Mouse (Mus musculus) cerebellum, adult 2 months (tissue): ENCODE measurements at regions not wholly inside any gene's neighbourhood (a gene's known extent, or its start where the extent isn't known, plus 50 kb on each side); places are given as distances from the start of the nearest gene placed in this dataset.

Experiments
- DNase-seq, 2 experiments: peaks; one replicate each; pipeline ENCODE4 v3.0.0; 2021
- H3K27ac ChIP-seq: fragments of 200-500 bp; 2 replicates; pipeline ENCODE4 v1.5.1; 2012; ENCODE audit warnings: low read length, control low read depth, inconsistent platforms; ENCODE audit not compliant: insufficient read depth
- H3K27me3 ChIP-seq: fragments of 200-500 bp; 2 replicates; pipeline ENCODE4 v1.6.1; 2012; ENCODE audit warnings: inconsistent platforms, mild to moderate bottlenecking, low read length, moderate library complexity; ENCODE audit not compliant: control insufficient read depth, insufficient read depth
- H3K4me1 ChIP-seq: fragments of 200-500 bp; 2 replicates; pipeline ENCODE4 v1.6.1; 2011; ENCODE audit warnings: low read length; ENCODE audit not compliant: control insufficient read depth, insufficient read depth
- H3K4me3 ChIP-seq: fragments of 200-500 bp; replicated peaks from 2 replicates; pipeline ENCODE3; 2011; ENCODE audit warnings: mild to moderate bottlenecking, low read depth, low read length, control low read depth; ENCODE audit not compliant: insufficient read depth
- CTCF ChIP-seq: fragments of 200-500 bp; IDR thresholded peaks from 2 replicates; pipeline ENCODE4 v1.5.1; 2011; ENCODE audit warnings: low read depth, mild to moderate bottlenecking, control low read depth, low read length, moderate library complexity, borderline replicate concordance; ENCODE audit not compliant: insufficient read depth
- POLR2A ChIP-seq: fragments of 200-500 bp; IDR thresholded peaks from 2 replicates; pipeline ENCODE4 v1.6.1; 2011; ENCODE audit warnings: low read length, control low read depth, borderline replicate concordance; ENCODE audit not compliant: insufficient read depth
- WGBS: fragments of 180-500 bp; shearing (Covaris S2); methylation state at CpG from one replicate; pipeline ENCODE4 v1.1.7; 2018; 5-methylcytosine and 5-hydroxymethylcytosine counted together

DNA sequence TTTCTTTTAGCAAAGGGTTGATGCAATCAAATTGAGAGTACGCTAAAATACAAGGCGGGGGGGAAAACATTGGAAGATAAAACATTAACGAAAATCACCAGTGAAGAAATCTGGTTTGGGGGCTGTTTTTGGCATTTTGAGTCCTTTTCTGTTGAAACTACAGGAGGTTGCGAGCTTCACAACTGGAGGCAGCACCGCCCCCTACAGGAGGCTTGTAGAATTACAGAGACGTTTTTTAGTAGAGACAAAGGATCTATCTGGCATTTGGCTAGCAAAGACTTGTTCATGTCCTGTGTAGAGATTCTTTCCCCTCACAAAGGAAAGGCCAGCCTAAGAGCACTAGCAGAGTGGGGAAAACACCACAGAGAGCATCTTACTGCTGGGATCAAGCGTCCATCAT is 152.1 kb downstream of the Gm12728 start:
- TF ChIP-seq CTCF, result peak; percentile 54; the same call in 1 of the 2 replicates
- TF ChIP-seq POLR2A, result no peak
- Histone ChIP-seq H3K27ac (no peak overlapping the region), H3K4me1 (no peaks in the 10 kb centered on the region), H3K4me3 (no peak overlapping the region), H3K27me3 (no peaks in the 10 kb centered on the region; the same call in 1 of the 2 replicates)
- WGBS, result 49% methylated on average over 7 of the region's 7 CpGs
- DNase-seq, result peak; percentile 16 to 31

DNA sequence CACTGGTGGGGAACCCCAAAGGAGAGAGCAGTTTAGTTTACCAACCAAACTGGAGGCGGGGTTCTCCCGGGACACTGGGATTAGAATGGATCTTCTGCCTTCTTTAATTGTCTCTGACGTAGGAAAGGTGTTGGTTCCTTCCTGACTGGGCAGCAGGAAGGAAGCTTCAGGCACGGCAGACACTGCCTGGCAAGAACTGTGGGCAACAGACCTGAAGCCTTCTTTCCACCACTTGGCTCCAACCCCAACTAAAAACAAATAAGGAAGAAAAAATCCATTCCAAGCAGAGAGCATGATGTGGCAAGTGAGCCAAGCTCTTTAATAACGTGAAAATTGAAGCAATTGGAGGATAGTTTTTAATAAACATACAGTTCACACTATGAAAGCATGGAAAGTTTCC is 155.3 kb downstream of the Gm12728 start:
- 36% methylated on average over 5 of the region's 5 CpGs for WGBS
- DNase-seq, result no peak
- H3K4me3 ChIP-seq, result no peak overlapping the region
- no peaks in the 10 kb centered on the region; the same call in 1 of the 2 replicates for H3K27me3 ChIP-seq
- no peak overlapping the region for H3K27ac ChIP-seq
- H3K4me1 ChIP-seq, result no peaks in the 10 kb centered on the region
- TF ChIP-seq CTCF (no peak), POLR2A (no peak)

DNA sequence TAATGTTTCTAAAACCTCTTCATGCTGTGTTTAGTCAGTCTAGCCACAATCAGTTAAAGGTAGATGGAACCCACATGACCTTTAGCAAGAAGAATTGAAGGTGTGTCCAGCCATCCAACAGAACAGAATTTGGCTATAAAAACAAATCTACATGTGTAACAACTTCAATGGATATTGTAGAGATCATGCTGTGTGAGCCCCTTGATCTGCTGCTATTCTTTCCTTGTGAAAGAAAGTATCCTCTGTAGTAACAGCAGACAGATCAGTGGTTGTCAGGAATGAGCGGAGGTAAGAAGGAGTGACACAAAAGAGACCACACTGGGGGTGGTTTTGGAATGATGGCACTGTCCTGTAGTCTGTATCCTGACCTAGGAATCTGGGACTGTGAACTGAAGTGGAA is 156.3 kb downstream of the Gm12728 start:
- 67% methylated on average over 1 of the region's 1 CpGs for WGBS
- TF ChIP-seq POLR2A (no peak), CTCF (no peak)

DNA sequence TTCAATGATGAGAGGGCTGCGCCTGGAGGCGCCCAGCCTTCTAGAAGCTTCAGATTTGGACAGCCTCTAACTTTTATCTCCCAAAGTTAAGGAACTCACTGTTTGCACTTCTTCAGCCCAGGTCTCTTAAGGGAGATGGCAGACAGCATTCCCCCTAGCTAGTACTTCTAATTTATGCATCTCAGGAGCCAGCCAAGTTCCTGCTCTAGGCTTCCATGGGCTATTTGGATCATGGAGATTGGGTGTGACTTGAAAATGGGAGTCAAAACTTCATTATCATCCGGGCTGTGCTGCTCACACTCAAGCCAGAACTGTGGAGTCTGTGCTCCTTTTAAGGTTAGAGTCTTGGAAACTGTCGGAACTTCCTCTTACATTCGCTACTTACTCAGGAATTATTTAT is 158.7 kb downstream of the Gm12728 start:
- TF ChIP-seq CTCF, result no peak
- TF ChIP-seq POLR2A, result no peak
- H3K27me3 ChIP-seq, result no peaks in the 10 kb centered on the region
- no peak overlapping the region for H3K4me3 ChIP-seq
- H3K4me1 ChIP-seq, result no peaks in the 10 kb centered on the region
- H3K27ac ChIP-seq, result no peak overlapping the region
- DNase-seq, result no peak
- 85% methylated on average over 5 of the region's 5 CpGs for WGBS

More for the DNA sequence above, 156.3 kb downstream of the Gm12728 start:
- no peak for DNase-seq
- no peaks in the 10 kb centered on the region; the same call in 1 of the 2 replicates for H3K27me3 ChIP-seq
- no peak overlapping the region for H3K27ac ChIP-seq
- H3K4me3 ChIP-seq, result no peak overlapping the region
- no peaks in the 10 kb centered on the region for H3K4me1 ChIP-seq

DNA sequence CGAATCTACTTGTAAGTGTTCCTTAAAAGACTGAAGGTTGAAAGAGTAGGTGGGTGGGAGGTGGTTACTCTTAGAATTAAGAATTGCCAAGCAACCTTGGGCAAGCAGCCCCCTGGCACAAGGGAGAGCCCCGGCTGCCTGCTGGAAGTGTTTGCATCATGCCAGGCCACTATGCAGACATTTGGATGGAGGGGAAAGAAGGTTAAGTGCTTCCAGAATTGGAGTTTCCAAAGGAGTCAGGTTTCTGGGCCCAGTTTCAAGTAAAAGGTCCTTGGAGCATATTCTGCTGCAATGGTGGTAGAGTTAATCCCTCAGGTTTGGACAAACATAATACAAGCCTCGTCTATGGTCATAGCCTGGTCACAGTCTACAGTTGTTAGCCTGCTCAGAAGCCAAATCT is 162.7 kb downstream of the Gm12728 start:
- Histone ChIP-seq H3K4me3 (no peak overlapping the region), H3K27me3 (no peaks in the 10 kb centered on the region), H3K4me1 (no peaks in the 10 kb centered on the region), H3K27ac (no peak overlapping the region)
- TF ChIP-seq POLR2A (no peak), CTCF (no peak)
- WGBS, result 26% methylated on average over 3 of the region's 3 CpGs
- DNase-seq, result no peak

DNA sequence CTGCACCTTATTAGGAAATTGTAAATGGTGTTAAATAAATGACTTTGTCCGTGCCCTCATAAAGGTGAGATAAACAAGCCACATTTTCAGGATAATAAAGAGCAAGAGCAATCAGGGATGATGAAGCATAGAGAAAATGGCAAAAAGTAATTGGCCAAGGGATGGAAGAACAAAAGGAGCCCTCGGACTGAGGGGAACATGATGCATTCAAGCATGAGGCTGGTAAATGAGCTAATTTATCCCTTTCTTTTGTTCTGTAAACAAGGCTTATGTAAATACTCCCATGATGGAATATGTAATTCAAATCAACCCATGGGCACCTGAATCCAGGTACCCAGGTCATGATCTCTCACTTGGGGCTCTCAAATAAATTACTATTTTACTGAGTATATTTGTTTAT is 166.8 kb downstream of the Gm12728 start:
- Histone ChIP-seq H3K4me3 (no peak overlapping the region), H3K27me3 (no peaks in the 10 kb centered on the region), H3K27ac (no peak overlapping the region), H3K4me1 (no peaks in the 10 kb centered on the region)
- WGBS, result 69% methylated on average over 2 of the region's 2 CpGs
- TF ChIP-seq CTCF, result no peak
- no peak for TF ChIP-seq POLR2A
- no peak for DNase-seq

DNA sequence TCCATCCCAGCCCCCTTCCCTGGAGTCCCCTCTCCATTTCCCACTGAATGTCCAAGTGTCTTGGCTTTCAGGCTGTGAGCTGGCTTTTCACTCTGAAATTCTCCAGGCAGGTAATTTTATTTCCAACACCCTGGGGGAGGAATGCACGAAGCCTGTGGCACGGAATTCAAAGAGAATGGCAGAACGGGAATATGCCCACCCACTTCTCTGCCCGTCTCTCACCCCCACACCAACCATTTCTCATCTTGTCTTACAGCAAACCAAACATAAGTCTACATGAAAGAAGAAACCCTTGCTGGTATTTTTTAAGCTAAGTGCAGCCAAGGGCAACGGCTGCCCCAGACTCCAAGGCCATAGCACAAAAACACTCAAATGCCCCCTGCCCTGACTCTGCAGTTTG is 168.7 kb downstream of the Gm12728 start:
- H3K27me3 ChIP-seq, result no peaks in the 10 kb centered on the region
- H3K4me1 ChIP-seq, result no peaks in the 10 kb centered on the region
- H3K27ac ChIP-seq, result no peak overlapping the region
- TF ChIP-seq POLR2A, result no peak
- no peak for TF ChIP-seq CTCF
- H3K4me3 ChIP-seq, result no peak overlapping the region
- 75% methylated on average over 5 of the region's 5 CpGs for WGBS
- no peak for DNase-seq

DNA sequence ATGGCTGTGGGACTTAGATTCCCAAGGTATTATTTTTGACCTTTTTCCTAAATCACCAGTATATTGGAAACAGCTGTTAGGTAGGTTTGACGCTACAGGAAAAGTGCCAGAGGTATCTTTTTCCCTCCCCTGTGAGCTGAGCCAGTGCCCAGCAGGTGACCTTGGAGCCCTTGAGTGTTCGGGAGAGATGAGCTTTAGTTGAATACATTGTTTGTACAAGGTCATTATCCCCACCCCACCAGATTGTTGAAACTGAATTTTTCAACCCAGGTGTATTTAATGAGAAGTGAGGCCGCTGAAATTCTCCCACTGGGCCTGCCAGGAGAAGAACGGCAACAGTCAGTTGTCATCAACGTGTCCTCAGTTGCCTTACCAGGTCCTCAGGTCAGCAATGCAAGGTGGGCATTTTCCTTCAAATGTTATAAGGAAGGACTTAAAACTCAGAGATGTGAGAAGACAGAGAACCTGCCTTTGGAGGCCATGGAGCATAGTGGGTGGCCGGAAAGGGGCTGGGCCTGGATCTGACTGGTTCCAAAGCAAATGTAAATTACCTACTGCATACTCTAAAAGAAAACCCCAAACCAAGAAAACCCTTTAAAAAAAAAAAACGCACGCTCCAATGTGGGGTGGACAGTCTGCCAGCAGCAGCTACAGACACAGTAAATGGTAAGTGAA is 172.2 kb downstream of the Gm12728 start:
- TF ChIP-seq POLR2A, result no peak
- no peak for TF ChIP-seq CTCF
- DNase-seq, result no peak
- H3K27me3 ChIP-seq, result no peaks in the 10 kb centered on the region
- H3K27ac ChIP-seq, result no peak overlapping the region
- no peak overlapping the region for H3K4me3 ChIP-seq
- 63% methylated on average over 8 of the region's 8 CpGs for WGBS
- H3K4me1 ChIP-seq, result no peaks in the 10 kb centered on the region

DNA sequence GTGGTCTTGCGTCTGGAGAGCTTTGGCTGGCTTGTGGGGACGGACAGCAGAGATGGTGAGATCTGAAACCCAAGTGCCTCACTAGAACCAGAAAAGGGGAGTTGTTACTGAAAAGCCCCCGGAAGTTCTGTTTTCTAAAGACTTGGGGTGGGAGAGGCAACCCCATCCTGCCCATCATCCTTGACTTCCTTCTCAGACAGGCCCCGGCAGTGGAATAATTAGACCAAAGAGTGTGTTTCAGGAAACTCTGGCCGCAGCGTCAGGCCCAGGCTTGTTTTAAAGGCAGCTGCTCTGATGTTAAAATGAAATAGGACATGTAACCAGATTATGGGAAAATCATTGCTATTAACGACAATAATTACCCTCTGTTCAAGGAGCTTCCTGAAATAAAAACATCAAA is 172.9 kb downstream of the Gm12728 start:
- no peaks in the 10 kb centered on the region for H3K4me1 ChIP-seq
- TF ChIP-seq CTCF (no peak), POLR2A (no peak)
- no peak for DNase-seq
- WGBS, result 90% methylated on average over 7 of the region's 7 CpGs
- H3K4me3 ChIP-seq, result no peak overlapping the region
- no peaks in the 10 kb centered on the region for H3K27me3 ChIP-seq
- no peak overlapping the region for H3K27ac ChIP-seq
